Mouse (Mus musculus) right cerebral cortex, postnatal 4 days (tissue): ENCODE data around the gene Gm19402.

Source experiments
- DNase-seq: peaks from one replicate; pipeline ENCODE4 v3.0.0-alpha.2; 2022

Gene Gm19402

GRCm38 (mm10) chr10:77663949-77664665 lies 26.4 kb downstream of the Gm19402 start:
- no peak for DNase-seq

GRCm38 (mm10) chr10:77658286-77658994 lies 32.1 kb downstream of the Gm19402 start:
- no peak for DNase-seq

- no peak for DNase-seq
Observed at GRCm38 (mm10) chr10:77652046-77652445, 38.5 kb downstream of the Gm19402 start.

GRCm38 (mm10) chr10:77647901-77648300 lies 42.7 kb downstream of the Gm19402 start:
- no peak for DNase-seq

- no peak for DNase-seq
Observed at GRCm38 (mm10) chr10:77647461-77647860, 43.1 kb downstream of the Gm19402 start.

GRCm38 (mm10) chr10:77645571-77645970 lies 45.0 kb downstream of the Gm19402 start:
- no peak for DNase-seq

GRCm38 (mm10) chr10:77643160-77643559 lies 47.4 kb downstream of the Gm19402 start:
- no peak for DNase-seq
